Mouse (Mus musculus) embryo, embryonic 10 days (tissue): Measurements from ENCODE around the gene Fmnl3.
"Not testable (repeated sequence)": the region's sequence is repeated elsewhere in the genome, so short reads cannot be mapped to it uniquely, and the experiment has no call there.

Experiments
- DNase-seq: peaks from one replicate; pipeline ENCODE4 v3.0.0-alpha.2; 2015; ENCODE audit warnings: low spot score

Gene Fmnl3

GRCm38 (mm10) chr15:99387976-99388375 lies 17.7 kb upstream of the Fmnl3 start:
- no peak for DNase-seq

GRCm38 (mm10) chr15:99386796-99387195 lies 16.5 kb upstream of the Fmnl3 start:
- DNase-seq = no peak

- not testable (repeated sequence) for DNase-seq
These were observed 15.8 kb upstream of the Fmnl3 start for GRCm38 (mm10) chr15:99386110-99386509.

- no peak for DNase-seq
These were observed 13.8 kb upstream of the Fmnl3 start for GRCm38 (mm10) chr15:99384071-99384470.

GRCm38 (mm10) chr15:99382893-99383292 lies 12.6 kb upstream of the Fmnl3 start:
- DNase-seq = no peak

GRCm38 (mm10) chr15:99376240-99376639 lies 6.0 kb upstream of the Fmnl3 start:
- no peak for DNase-seq

GRCm38 (mm10) chr15:99375581-99375980 lies 5.3 kb upstream of the Fmnl3 start:
- no peak for DNase-seq

- no peak for DNase-seq
These were observed 4.8 kb upstream of the Fmnl3 start for GRCm38 (mm10) chr15:99375036-99375435.

GRCm38 (mm10) chr15:99372761-99373160 lies 2.5 kb upstream of the Fmnl3 start:
- DNase-seq = no peak

GRCm38 (mm10) chr15:99371526-99372340 lies 1.5 kb upstream of the Fmnl3 start:
- no peak for DNase-seq

GRCm38 (mm10) chr15:99369391-99370171 lies 701 bp downstream of the Fmnl3 start:
- DNase-seq = peak; percentile 58

GRCm38 (mm10) chr15:99368583-99369266 lies 1.6 kb downstream of the Fmnl3 start:
- DNase-seq = no peak

GRCm38 (mm10) chr15:99364921-99365320 lies 5.4 kb downstream of the Fmnl3 start:
- no peak for DNase-seq

GRCm38 (mm10) chr15:99364022-99364530 lies 6.2 kb downstream of the Fmnl3 start:
- DNase-seq = no peak

- no peak for DNase-seq
These were observed 11.3 kb downstream of the Fmnl3 start for GRCm38 (mm10) chr15:99358952-99359351.

GRCm38 (mm10) chr15:99356462-99356861 lies 13.8 kb downstream of the Fmnl3 start:
- DNase-seq = no peak

GRCm38 (mm10) chr15:99355660-99356059 lies 14.6 kb downstream of the Fmnl3 start:
- no peak for DNase-seq

- no peak for DNase-seq
These were observed 18.0 kb downstream of the Fmnl3 start for GRCm38 (mm10) chr15:99352306-99352705.

GRCm38 (mm10) chr15:99351610-99352009 lies 18.7 kb downstream of the Fmnl3 start:
- no peak for DNase-seq

- no peak for DNase-seq
These were observed 25.3 kb downstream of the Fmnl3 start for GRCm38 (mm10) chr15:99344961-99345360.

- no peak for DNase-seq
These were observed 26.0 kb downstream of the Fmnl3 start for GRCm38 (mm10) chr15:99344148-99344870.
